Mouse (Mus musculus) lung, postnatal 0 days (tissue): ENCODE results near the gene Dnm3. TPM values are rescaled to one million over a fixed set of nuclear protein-coding genes. Genes with fewer than 3 reads are reported as not detected.

Experiments
- ATAC-seq: fragments of 200-750 bp; cut with Nextera tagmentation; 2 replicates; pipeline ENCODE4 v1.8.0; 2017; ENCODE audit warnings: moderate library complexity
- DNase-seq: peaks from one replicate; pipeline ENCODE4 v3.0.0-alpha.2; 2016; ENCODE audit warnings: low spot score
- H3K27ac ChIP-seq: fragments of 300-500 bp; sonication (generic); 2 replicates; pipeline ENCODE4 v1.5.1; 2014; ENCODE audit warnings: antibody characterized with exemption, mild to moderate bottlenecking, low read length, mixed read lengths
- H3K27me3 ChIP-seq: fragments of 300-500 bp; sonication (generic); replicated peaks from 2 replicates; pipeline ENCODE4 v1.6.1; 2014; ENCODE audit warnings: low read length, mixed read lengths; ENCODE audit not compliant: insufficient read depth
- H3K36me3 ChIP-seq: fragments of 300-500 bp; sonication (generic); 2 replicates; pipeline ENCODE4 v1.6.1; 2014; ENCODE audit warnings: low read length, mixed read lengths; ENCODE audit not compliant: insufficient read depth
- H3K4me1 ChIP-seq: fragments of 300-500 bp; sonication (generic); 2 replicates; pipeline ENCODE4 v1.6.1; 2014; ENCODE audit warnings: antibody characterized with exemption, low read depth, low read length, mixed read lengths; ENCODE audit not compliant: insufficient read depth
- H3K4me2 ChIP-seq: fragments of 300-500 bp; sonication (generic); replicated peaks from 2 replicates; pipeline ENCODE4 v1.6.1; 2014; ENCODE audit warnings: low read depth, mild to moderate bottlenecking, low read length, moderate library complexity, mixed read lengths
- H3K4me3 ChIP-seq: fragments of 300-500 bp; sonication (generic); 2 replicates; pipeline ENCODE4 v1.5.1; 2014; ENCODE audit warnings: low read depth, low read length
- H3K9ac ChIP-seq: fragments of 300-500 bp; sonication (generic); replicated peaks from 2 replicates; pipeline ENCODE4 v1.6.1; 2014; ENCODE audit warnings: low read depth, mild to moderate bottlenecking
- H3K9me3 ChIP-seq: fragments of 300-500 bp; sonication (generic); 2 replicates; pipeline ENCODE4 v1.6.1; 2016; ENCODE audit warnings: low read length, mixed read lengths
- CTCF ChIP-seq: IDR thresholded peaks from 2 replicates; pipeline ENCODE4 v1.5.1; 2016; ENCODE audit warnings: antibody characterized with exemption, mild to moderate bottlenecking
- EP300 ChIP-seq: IDR thresholded peaks from 2 replicates; pipeline ENCODE4 v1.6.1; 2016; ENCODE audit warnings: antibody characterized with exemption, mild to moderate bottlenecking, control low read depth
- WGBS: fragments of 180-500 bp; shearing (Covaris S2); extraction: QIAGEN DNeasy Blood & Tissue Kit; methylation state at CpG from one replicate; pipeline ENCODE4 v1.1.7; 2014; 5-methylcytosine and 5-hydroxymethylcytosine counted together
- polyA plus RNA-seq: library from polyadenylated mRNA; unstranded; fragments of >200 nt; fragmentation: Nextera tagmentation; extraction: Ambion mirVana; gene quantifications from 2 replicates; pipeline ENCODE4 v1.2.1, GENCODE M21; 2015

The Dnm3 gene
- polyA plus RNA-seq, 1 experiment from 2014 or later, result 3.4 TPM

- no peak for TF ChIP-seq CTCF
- TF ChIP-seq EP300, result no peak
- Histone ChIP-seq H3K27ac (no peak overlapping the region), H3K4me1 (no peaks in the 10 kb centered on the region), H3K4me3 (no peak overlapping the region), H3K9ac (no peak overlapping the region), H3K4me2 (no peak overlapping the region), H3K36me3 (no peaks in the 10 kb centered on the region), H3K27me3 (no peaks in the 10 kb centered on the region), H3K9me3 (no peaks in the 10 kb centered on the region)
- DNase-seq (no peak), ATAC-seq (no peak)
- 84% methylated on average over 8 of the region's 8 CpGs for WGBS
Measured at GRCm38 (mm10) chr1:162463676-162464075, 14.2 kb downstream of the Dnm3 start.

GRCm38 (mm10) chr1:162458711-162459110, 19.1 kb downstream of the Dnm3 start:
- no peak overlapping the region for H3K9ac ChIP-seq
- no peak overlapping the region for H3K27ac ChIP-seq
- no peaks in the 10 kb centered on the region for H3K27me3 ChIP-seq
- no peaks in the 10 kb centered on the region for H3K36me3 ChIP-seq
- no peaks in the 10 kb centered on the region for H3K4me1 ChIP-seq
- no peak for TF ChIP-seq CTCF
- no peak for TF ChIP-seq EP300
- H3K4me2 ChIP-seq, result no peak overlapping the region
- H3K9me3 ChIP-seq, result no peaks in the 10 kb centered on the region
- WGBS, result 96% methylated on average over 2 of the region's 2 CpGs
- no peak for DNase-seq
- ATAC-seq, result no peak
- H3K4me3 ChIP-seq, result no peak overlapping the region

- no peak overlapping the region for H3K4me3 ChIP-seq
- H3K36me3 ChIP-seq, result no peaks in the 10 kb centered on the region
- no peak overlapping the region for H3K27ac ChIP-seq
- no peaks in the 10 kb centered on the region for H3K4me1 ChIP-seq
- H3K9ac ChIP-seq, result no peak overlapping the region
- H3K4me2 ChIP-seq, result no peak overlapping the region
- H3K27me3 ChIP-seq, result no peaks in the 10 kb centered on the region
- TF ChIP-seq EP300 (no peak), CTCF (no peak)
- no peaks in the 10 kb centered on the region for H3K9me3 ChIP-seq
- WGBS, result 87% methylated on average over 6 of the region's 6 CpGs
- ATAC-seq, result no peak
- DNase-seq, result no peak
Measured at GRCm38 (mm10) chr1:162456861-162457260, 21.0 kb downstream of the Dnm3 start.

GRCm38 (mm10) chr1:162456406-162456805, 21.4 kb downstream of the Dnm3 start:
- DNase-seq, result no peak
- Histone ChIP-seq H3K4me1 (no peaks in the 10 kb centered on the region), H3K4me3 (no peak overlapping the region), H3K9ac (no peak overlapping the region), H3K27ac (no peak overlapping the region), H3K4me2 (no peak overlapping the region), H3K27me3 (no peaks in the 10 kb centered on the region), H3K9me3 (no peaks in the 10 kb centered on the region), H3K36me3 (no peaks in the 10 kb centered on the region)
- TF ChIP-seq EP300, result no peak
- no peak for TF ChIP-seq CTCF
- ATAC-seq, result no peak
- 86% methylated on average over 4 of the region's 4 CpGs for WGBS

GRCm38 (mm10) chr1:162453578-162453977, 24.3 kb downstream of the Dnm3 start:
- H3K9ac ChIP-seq, result no peak overlapping the region
- no peaks in the 10 kb centered on the region for H3K9me3 ChIP-seq
- H3K36me3 ChIP-seq, result no peaks in the 10 kb centered on the region
- H3K4me3 ChIP-seq, result no peak overlapping the region
- 0 out of 2 replicates have a peak overlapping the region, but pooled peaks have one; percentile 6 for H3K4me2 ChIP-seq
- WGBS, result 17% methylated on average over 8 of the region's 8 CpGs
- TF ChIP-seq EP300 (no peak), CTCF (no peak)
- H3K27ac ChIP-seq, result no peak overlapping the region
- H3K4me1 ChIP-seq, result no peaks in the 10 kb centered on the region
- peak; percentile 58 for ATAC-seq
- H3K27me3 ChIP-seq, result no peaks in the 10 kb centered on the region
- DNase-seq, result peak; percentile 26

- 75% methylated on average over 6 of the region's 6 CpGs for WGBS
- no peak overlapping the region for H3K4me2 ChIP-seq
- ATAC-seq, result no peak
- no peaks in the 10 kb centered on the region for H3K27me3 ChIP-seq
- no peak overlapping the region for H3K27ac ChIP-seq
- no peak overlapping the region for H3K9ac ChIP-seq
- no peak overlapping the region for H3K4me3 ChIP-seq
- DNase-seq, result no peak
- no peaks in the 10 kb centered on the region for H3K36me3 ChIP-seq
- TF ChIP-seq CTCF, result no peak
- no peak for TF ChIP-seq EP300
- no peaks in the 10 kb centered on the region for H3K4me1 ChIP-seq
- no peaks in the 10 kb centered on the region for H3K9me3 ChIP-seq
Measured at GRCm38 (mm10) chr1:162453030-162453429, 24.8 kb downstream of the Dnm3 start.
